Mouse (Mus musculus) T-helper 17 cell (primary cell): ENCODE results near the gene Trmt61a.

Source experiments
- in situ Hi-C, 2 experiments: fragments of 300-600 bp; cut with MboI, MseI; formaldehyde crosslinking; loops; 1 replicate in 1 of 2; 2 replicates in 1 of 2; pipeline ENCODE4 v1.15.1; 2025; ENCODE audit warnings: high pct_unique_total_duplicates in 2 of 2

Gene Trmt61a

GRCm38 (mm10) chr12:111694880-111695804, 17.2 kb downstream of the Trmt61a start:
- in situ Hi-C loops, result no loop called here

GRCm38 (mm10) chr12:111696239-111696638, 18.3 kb downstream of the Trmt61a start:
- in situ Hi-C loops, result no loop called here

- in situ Hi-C loops, result no loop called here
Observed at GRCm38 (mm10) chr12:111697708-111698107, 19.8 kb downstream of the Trmt61a start.

- in situ Hi-C loops, result no loop called here
Observed at GRCm38 (mm10) chr12:111698346-111698913, 20.5 kb downstream of the Trmt61a start.

GRCm38 (mm10) chr12:111699542-111699941, 21.6 kb downstream of the Trmt61a start:
- in situ Hi-C loops, result no loop called here

GRCm38 (mm10) chr12:111700920-111701458, 23.1 kb downstream of the Trmt61a start:
- in situ Hi-C loops, result no loop called here

- in situ Hi-C loops, result no loop called here
Observed at GRCm38 (mm10) chr12:111703301-111703700, 25.4 kb downstream of the Trmt61a start.

GRCm38 (mm10) chr12:111704609-111705008, 26.7 kb downstream of the Trmt61a start:
- in situ Hi-C loops, result no loop called here

GRCm38 (mm10) chr12:111705186-111705973, 27.5 kb downstream of the Trmt61a start:
- in situ Hi-C loops, result no loop called here

- in situ Hi-C loops, result no loop called here
Observed at GRCm38 (mm10) chr12:111708181-111708580, 30.3 kb downstream of the Trmt61a start.

GRCm38 (mm10) chr12:111710091-111710490, 32.2 kb downstream of the Trmt61a start:
- in situ Hi-C loops, result loop anchor here in 1 of 2 experiments (10.0 kb wide), 1 partner anchor 45 kb away; no protein-coding TSS in a partner anchor

- in situ Hi-C loops, result loop anchor here in 1 of 2 experiments (10.0 kb wide), 1 partner anchor 48 kb away; no protein-coding TSS in a partner anchor
Observed at GRCm38 (mm10) chr12:111712476-111712875, 34.6 kb downstream of the Trmt61a start.

GRCm38 (mm10) chr12:111713004-111713651, 35.2 kb downstream of the Trmt61a start, which contains the start of the genes Bag5 and Apopt1:
TSS of gene Bag5 (minus strand) at chr12:111713257.
TSS of gene Apopt1 (plus strand) at chr12:111713261.
- in situ Hi-C loops, result loop anchor here in 1 of 2 experiments (10.0 kb wide), 1 partner anchor 48 kb away; no protein-coding TSS in a partner anchor

GRCm38 (mm10) chr12:111713880-111714279, 36.0 kb downstream of the Trmt61a start:
- in situ Hi-C loops, result loop anchor here in 1 of 2 experiments (10.0 kb wide), 1 partner anchor 49 kb away; no protein-coding TSS in a partner anchor

GRCm38 (mm10) chr12:111716505-111716904, 38.6 kb downstream of the Trmt61a start:
- in situ Hi-C loops, result loop anchor here in 1 of 2 experiments (10.0 kb wide), 1 partner anchor 52 kb away; no protein-coding TSS in a partner anchor

- in situ Hi-C loops, result loop anchor here in 1 of 2 experiments (10.0 kb wide), 1 partner anchor 54 kb away; no protein-coding TSS in a partner anchor
Observed at GRCm38 (mm10) chr12:111718656-111719055, 40.8 kb downstream of the Trmt61a start.

GRCm38 (mm10) chr12:111720222-111720621, 42.3 kb downstream of the Trmt61a start:
- in situ Hi-C loops, result no loop called here

GRCm38 (mm10) chr12:111722654-111723053, 44.7 kb downstream of the Trmt61a start:
- in situ Hi-C loops, result no loop called here

GRCm38 (mm10) chr12:111724638-111725337, 46.9 kb downstream of the Trmt61a start:
- in situ Hi-C loops, result no loop called here
